Mouse (Mus musculus): ENCODE measurements at regions not wholly inside any gene's neighbourhood (a gene's known extent, or its start where the extent isn't known, plus 50 kb on each side); places are given as distances from the start of the nearest gene placed in this dataset.

DNA sequence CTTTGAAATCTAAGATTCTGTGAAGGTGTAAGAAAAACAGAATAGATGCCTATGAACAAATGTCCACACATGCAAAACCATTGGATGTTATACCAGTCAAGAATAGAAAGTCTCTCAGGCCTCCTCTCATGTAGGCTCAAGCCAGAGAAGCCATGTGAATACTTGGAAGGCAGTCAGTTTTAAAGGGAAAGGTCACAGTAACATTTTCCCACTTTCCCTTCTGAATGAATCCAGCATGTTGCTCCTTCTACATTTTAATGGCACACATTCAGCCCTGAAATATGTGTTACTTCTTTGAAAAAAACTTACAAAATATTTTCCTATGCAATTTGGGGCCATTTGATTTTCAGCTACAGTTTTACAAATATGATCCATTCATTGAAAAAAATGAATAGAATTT lies 186.1 kb downstream of the Lurap1l start:
- intact Hi-C loops (cut with DNase I) = no loop called here
- H3K4me3 ChIP-seq = no peak overlapping the region
- H3K9ac ChIP-seq (ENCODE audit: low read depth, low read length) = no peak overlapping the region
- no peaks in the 10 kb centered on the region for H3K4me1 ChIP-seq (ENCODE audit: control insufficient read depth, insufficient read depth, low read length)
- H3K27ac ChIP-seq = no peak overlapping the region
- TF ChIP-seq POLR2A (IDR thresholded peaks at IDR 0.05; ENCODE audit: insufficient read depth, low read depth, low read length) = no peak
- TF ChIP-seq EP300 (IDR thresholded peaks at IDR 0.05; ENCODE audit: insufficient read depth, low read depth, low read length) = no peak
- TF ChIP-seq CTCF (IDR thresholded peaks at IDR 0.05) = no peak
- H3K36me3 ChIP-seq (ENCODE audit: control insufficient read depth, insufficient read depth, low read length) = no peaks in the 10 kb centered on the region
- H3K27me3 ChIP-seq (ENCODE audit: control insufficient read depth, insufficient read depth, low read length) = no peaks in the 10 kb centered on the region
- no peak for DNase-seq
- H3K79me2 ChIP-seq (replicated peaks; ENCODE audit: control insufficient read depth, insufficient read depth, low read length) = no peaks in the 10 kb centered on the region

DNA sequence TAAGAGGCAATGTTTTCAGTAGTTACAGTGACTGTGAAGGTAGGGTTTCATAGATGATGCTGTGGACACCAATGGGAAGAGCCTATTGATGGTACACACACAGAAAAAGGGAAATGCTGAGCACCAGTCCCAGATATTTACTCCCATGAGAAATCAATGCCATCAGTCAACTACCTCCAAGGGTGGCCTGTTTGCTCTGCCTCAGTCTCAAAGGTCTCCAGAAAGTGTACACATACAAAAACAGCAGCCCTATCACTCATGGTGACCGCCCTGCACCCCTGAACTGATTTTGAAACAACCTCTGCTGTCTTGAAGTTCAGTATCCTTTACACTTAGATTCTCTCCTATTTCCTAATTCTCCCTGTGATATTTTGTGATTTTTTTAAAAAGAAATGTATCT lies 187.2 kb downstream of the Lurap1l start:
- Histone ChIP-seq H3K27ac (no peak overlapping the region), H3K4me3 (no peak overlapping the region), H3K79me2 (replicated peaks; ENCODE audit: control insufficient read depth, insufficient read depth, low read length) (no peaks in the 10 kb centered on the region), H3K9ac (ENCODE audit: low read depth, low read length) (no peak overlapping the region), H3K27me3 (ENCODE audit: control insufficient read depth, insufficient read depth, low read length) (no peaks in the 10 kb centered on the region), H3K36me3 (ENCODE audit: control insufficient read depth, insufficient read depth, low read length) (no peaks in the 10 kb centered on the region), H3K4me1 (ENCODE audit: control insufficient read depth, insufficient read depth, low read length) (no peaks in the 10 kb centered on the region)
- TF ChIP-seq CTCF (IDR thresholded peaks at IDR 0.05) = no peak
- intact Hi-C loops (cut with DNase I) = no loop called here
- no peak for DNase-seq
- WGBS = 97% methylated on average over 1 of the region's 1 CpGs

DNA sequence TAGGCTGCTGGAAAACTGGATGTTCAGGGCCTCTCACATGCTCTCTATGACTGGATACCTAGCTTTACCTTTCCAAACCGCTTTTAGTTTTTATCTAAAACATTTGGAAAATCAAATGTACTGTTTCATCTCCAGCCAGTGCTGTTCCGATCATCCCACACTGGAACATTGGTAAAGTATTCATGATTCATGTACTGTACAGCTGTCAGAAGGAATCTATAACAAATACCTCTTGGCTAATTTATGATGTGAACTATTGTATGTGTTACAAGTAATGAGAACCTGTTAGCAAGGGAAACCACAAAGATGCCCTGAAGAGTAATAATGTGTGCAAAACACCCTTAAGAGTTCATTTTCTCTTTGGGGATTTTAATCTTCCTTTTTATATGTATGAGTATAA lies 190.6 kb downstream of the Lurap1l start:
- H3K27ac ChIP-seq = no peak overlapping the region
- WGBS = 74% methylated on average over 2 of the region's 2 CpGs
- no peak for DNase-seq
- no peak overlapping the region for H3K4me3 ChIP-seq
- no peaks in the 10 kb centered on the region for H3K4me1 ChIP-seq (ENCODE audit: control insufficient read depth, insufficient read depth, low read length)
- TF ChIP-seq POLR2A (IDR thresholded peaks at IDR 0.05; ENCODE audit: insufficient read depth, low read depth, low read length) (no peak), EP300 (IDR thresholded peaks at IDR 0.05; ENCODE audit: insufficient read depth, low read depth, low read length) (no peak), CTCF (IDR thresholded peaks at IDR 0.05) (no peak)
- H3K36me3 ChIP-seq (ENCODE audit: control insufficient read depth, insufficient read depth, low read length) = no peaks in the 10 kb centered on the region
- intact Hi-C loops (cut with DNase I) = no loop called here
- H3K27me3 ChIP-seq (ENCODE audit: control insufficient read depth, insufficient read depth, low read length) = no peaks in the 10 kb centered on the region
- no peaks in the 10 kb centered on the region for H3K79me2 ChIP-seq (replicated peaks; ENCODE audit: control insufficient read depth, insufficient read depth, low read length)
- no peak overlapping the region for H3K9ac ChIP-seq (ENCODE audit: low read depth, low read length)

DNA sequence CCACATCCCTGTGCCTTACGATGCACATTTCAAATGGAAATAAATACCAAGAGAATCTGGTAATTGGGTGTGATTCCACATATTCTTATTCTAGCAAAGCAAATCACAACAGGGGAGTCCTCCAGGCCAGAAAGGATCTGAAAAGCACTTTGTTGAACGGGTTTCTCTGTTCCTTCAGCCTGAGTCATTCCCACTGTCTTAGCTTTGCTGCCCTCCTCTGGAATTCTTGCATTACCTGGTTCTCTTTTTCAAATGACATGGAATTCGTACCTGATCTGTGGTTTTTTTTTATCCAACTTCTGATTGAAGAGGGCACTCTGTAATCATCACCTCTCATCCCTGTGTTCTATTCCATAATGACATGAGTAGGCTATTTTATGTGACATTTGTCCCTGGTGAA lies 200.9 kb downstream of the Lurap1l start:
- Histone ChIP-seq H3K27ac (no peak overlapping the region), H3K4me3 (no peak overlapping the region), H3K36me3 (ENCODE audit: control insufficient read depth, insufficient read depth, low read length) (no peaks in the 10 kb centered on the region), H3K79me2 (replicated peaks; ENCODE audit: control insufficient read depth, insufficient read depth, low read length) (no peaks in the 10 kb centered on the region), H3K27me3 (ENCODE audit: control insufficient read depth, insufficient read depth, low read length) (no peaks in the 10 kb centered on the region), H3K4me1 (ENCODE audit: control insufficient read depth, insufficient read depth, low read length) (no peaks in the 10 kb centered on the region), H3K9ac (ENCODE audit: low read depth, low read length) (no peak overlapping the region)
- no peak for TF ChIP-seq POLR2A (IDR thresholded peaks at IDR 0.05; ENCODE audit: insufficient read depth, low read depth, low read length)
- peak; percentile 57 for TF ChIP-seq CTCF (IDR thresholded peaks at IDR 0.05)
- TF ChIP-seq EP300 (IDR thresholded peaks at IDR 0.05; ENCODE audit: insufficient read depth, low read depth, low read length) = no peak
- 49% methylated on average over 3 of the region's 3 CpGs for WGBS
- no peak for DNase-seq
- intact Hi-C loops (cut with DNase I) = loop anchor here (2.0 kb wide), 1 partner anchor 239 kb away; no protein-coding TSS in a partner anchor

DNA sequence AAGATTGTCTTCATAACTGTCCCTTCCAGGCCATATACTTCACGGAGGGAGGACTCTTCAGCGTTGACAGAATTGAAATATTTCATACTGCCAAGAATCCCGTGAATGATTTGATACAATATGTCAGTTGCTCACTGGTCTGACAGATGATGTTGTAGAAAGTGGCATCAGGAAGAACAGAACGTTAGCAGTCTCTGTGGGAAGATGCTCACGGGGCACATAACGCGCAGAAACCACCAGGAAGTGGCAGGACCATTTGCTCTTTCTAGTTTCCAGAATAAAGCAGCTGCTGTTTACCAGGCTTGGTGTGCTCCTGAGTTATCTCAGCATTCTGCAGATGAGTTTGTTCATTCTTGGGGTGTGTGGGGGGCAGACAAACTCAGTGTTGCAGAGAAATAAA lies 206.0 kb downstream of the Lurap1l start:
- 72% methylated on average over 7 of the region's 7 CpGs for WGBS
- H3K36me3 ChIP-seq (ENCODE audit: control insufficient read depth, insufficient read depth, low read length) = no peaks in the 10 kb centered on the region
- no peak overlapping the region for H3K27ac ChIP-seq
- DNase-seq = no peak
- no peak overlapping the region for H3K9ac ChIP-seq (ENCODE audit: low read depth, low read length)
- intact Hi-C loops (cut with DNase I) = no loop called here
- TF ChIP-seq EP300 (IDR thresholded peaks at IDR 0.05; ENCODE audit: insufficient read depth, low read depth, low read length) = no peak
- TF ChIP-seq CTCF (IDR thresholded peaks at IDR 0.05) = no peak
- TF ChIP-seq POLR2A (IDR thresholded peaks at IDR 0.05; ENCODE audit: insufficient read depth, low read depth, low read length) = no peak
- H3K27me3 ChIP-seq (ENCODE audit: control insufficient read depth, insufficient read depth, low read length) = no peaks in the 10 kb centered on the region
- H3K79me2 ChIP-seq (replicated peaks; ENCODE audit: control insufficient read depth, insufficient read depth, low read length) = no peaks in the 10 kb centered on the region
- no peak overlapping the region for H3K4me3 ChIP-seq
- H3K4me1 ChIP-seq (ENCODE audit: control insufficient read depth, insufficient read depth, low read length) = no peaks in the 10 kb centered on the region

DNA sequence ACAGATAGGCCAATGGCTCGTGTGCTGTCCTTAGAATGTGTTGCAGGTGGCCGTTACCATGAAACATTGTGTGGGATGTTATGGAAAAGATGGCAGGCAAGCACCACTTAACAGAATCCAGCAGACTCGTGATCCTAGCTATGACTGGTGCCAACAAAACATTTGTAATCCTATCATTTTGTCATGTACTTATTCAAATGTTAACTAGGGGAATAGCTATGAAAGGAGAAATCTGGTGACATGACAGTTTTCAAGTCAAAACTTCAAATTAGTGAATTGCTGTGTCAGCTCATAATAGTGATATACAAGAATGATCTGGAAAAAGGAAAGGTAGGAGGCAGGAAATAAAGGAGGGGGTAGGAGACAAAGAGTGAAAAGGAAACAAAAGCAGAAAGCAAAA lies 213.7 kb downstream of the Lurap1l start:
- Histone ChIP-seq H3K36me3 (ENCODE audit: control insufficient read depth, insufficient read depth, low read length) (no peaks in the 10 kb centered on the region), H3K79me2 (replicated peaks; ENCODE audit: control insufficient read depth, insufficient read depth, low read length) (no peaks in the 10 kb centered on the region), H3K4me1 (ENCODE audit: control insufficient read depth, insufficient read depth, low read length) (no peaks in the 10 kb centered on the region), H3K4me3 (no peak overlapping the region), H3K9ac (ENCODE audit: low read depth, low read length) (no peak overlapping the region), H3K27me3 (ENCODE audit: control insufficient read depth, insufficient read depth, low read length) (no peaks in the 10 kb centered on the region), H3K27ac (no peak overlapping the region)
- TF ChIP-seq CTCF (IDR thresholded peaks at IDR 0.05) (no peak), POLR2A (IDR thresholded peaks at IDR 0.05; ENCODE audit: insufficient read depth, low read depth, low read length) (no peak), EP300 (IDR thresholded peaks at IDR 0.05; ENCODE audit: insufficient read depth, low read depth, low read length) (no peak)
- intact Hi-C loops (cut with DNase I) = no loop called here
- DNase-seq = no peak
- WGBS = 63% methylated on average over 3 of the region's 3 CpGs
